Mouse (Mus musculus) cortical plate, adult 2 months (tissue): Measurements from ENCODE around the gene Skiv2l.

ENCODE experiments used
- CTCF ChIP-seq: fragments of 200-500 bp; IDR thresholded peaks from 2 replicates; pipeline ENCODE4 v1.5.1; 2011; ENCODE audit warnings: mild to moderate bottlenecking, control low read depth, low read length; ENCODE audit not compliant: insufficient read depth; ENCODE audit errors: extremely low read depth
- POLR2A ChIP-seq: fragments of 200-500 bp; IDR thresholded peaks from 2 replicates; pipeline ENCODE4 v1.6.1; 2011; ENCODE audit warnings: mild to moderate bottlenecking, low read length, control low read depth; ENCODE audit not compliant: insufficient read depth; ENCODE audit errors: extremely low read depth

DNA sequence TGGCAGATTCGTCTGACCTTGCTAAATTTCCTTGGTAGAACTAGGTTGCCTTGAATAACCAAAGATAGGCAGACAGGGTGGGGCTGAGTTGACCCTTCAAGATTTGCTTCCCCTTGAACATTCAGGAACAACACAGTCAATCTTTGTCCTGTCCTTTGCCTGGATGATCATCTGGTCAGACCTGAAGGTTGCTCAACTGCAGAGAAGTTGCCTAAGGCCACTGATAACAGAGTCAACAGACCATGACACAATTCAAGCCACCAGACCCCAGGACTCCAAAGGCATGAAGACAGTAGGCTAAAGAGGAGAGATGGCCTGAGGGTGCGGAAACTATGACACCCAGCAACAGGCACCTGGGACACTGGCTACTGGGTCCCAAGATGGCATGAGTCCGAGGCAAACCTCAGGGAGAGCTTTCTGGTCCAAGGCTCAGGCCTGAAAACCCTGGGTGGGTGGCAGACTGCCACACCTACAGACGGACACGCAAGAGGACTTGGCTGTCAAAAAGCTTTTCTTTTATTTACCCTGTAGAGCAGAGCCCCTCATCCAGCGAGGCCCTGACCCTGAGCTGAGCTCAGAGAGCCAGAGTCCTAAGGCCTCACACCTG, 41.3 kb downstream of the Skiv2l start:
- no peak for TF ChIP-seq CTCF
- TF ChIP-seq POLR2A: no peak
